8 mouse cellular contexts compared by ENCODE assay signal in the genomic region with DNA sequence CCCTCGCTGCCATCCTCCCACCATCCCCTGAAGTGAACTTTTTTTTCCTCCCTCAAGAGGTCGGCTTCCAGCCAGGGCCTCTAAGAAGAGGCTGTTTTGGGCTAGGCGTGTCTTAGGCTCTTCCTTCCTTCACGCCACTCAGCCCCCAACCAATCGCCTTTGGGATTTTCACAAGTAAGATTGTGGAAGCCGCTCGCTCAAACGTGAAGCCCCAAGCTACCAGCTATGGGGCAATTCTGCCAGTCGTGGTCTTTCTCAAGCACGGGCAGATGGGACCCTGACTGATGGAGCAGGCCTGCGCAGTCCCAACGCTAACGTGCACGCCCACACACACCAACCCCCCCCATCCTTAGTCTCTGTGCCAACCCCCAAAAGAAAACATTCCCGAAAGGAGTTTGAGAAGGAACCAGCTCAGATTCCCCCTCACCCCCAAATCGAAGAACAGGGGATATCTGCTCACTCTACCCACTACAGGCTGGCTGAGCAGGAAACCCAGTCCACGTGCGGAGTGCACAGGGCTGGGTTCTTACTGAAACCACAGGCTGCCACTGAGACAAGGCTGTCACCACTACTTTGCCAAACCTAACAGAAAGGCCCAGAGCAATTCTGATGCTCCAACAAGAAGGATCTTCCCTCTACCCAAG. TPM values are rescaled to one million over a fixed set of nuclear protein-coding genes. Genes with fewer than 3 reads are reported as not detected.
A peak's percentile ranks its signal among the peaks of the same experiment; 100 is the strongest.
DNase-seq lines count a peak whose midpoint lies in the region; ATAC-seq and TF ChIP-seq lines count a peak whose summit lies in the region.

No protein-coding gene starts in this region.

- TF ChIP-seq POLR2A in bone marrow, adult 2 months (IDR thresholded peaks at IDR 0.05; ENCODE audit: borderline replicate concordance, control insufficient read depth, low read depth, low read length), result 0 out of 2 replicates have a peak, but pooled peaks have one; percentile 40
- TF ChIP-seq POLR2A in liver, adult 2 months (IDR thresholded peaks at IDR 0.05; ENCODE audit: extremely low read depth, insufficient read depth, low read length), result no peak

- peak overlapping the region; percentile 93 for H3K4me3 ChIP-seq in bone marrow, adult 2 months (replicated peaks; ENCODE audit: control insufficient read depth, low read depth, low read length)
- peak overlapping the region; percentile 77 for H3K4me3 ChIP-seq in hindbrain, postnatal 0 days (ENCODE audit: low read length)
- peak overlapping the region; percentile 93 for H3K4me3 ChIP-seq in liver, adult 2 months (ENCODE audit: insufficient read depth, low read depth, low read length)
- peak overlapping the region; percentile 61 for H3K4me3 ChIP-seq in midbrain, embryonic 15.5 days

- WGBS in bone marrow, adult 2 months, result 1% methylated on average over 18 of the region's 18 CpGs
- WGBS in hindbrain, postnatal 0 days, result 7% methylated on average over 18 of the region's 18 CpGs
- WGBS in liver, adult 2 months, result 6% methylated on average over 18 of the region's 18 CpGs
- 7% methylated on average over 18 of the region's 18 CpGs for WGBS in midbrain, embryonic 15.5 days

- no peaks in the 10 kb centered on the region for H3K9me3 ChIP-seq in hindbrain, postnatal 0 days (ENCODE audit: low read length)
- no peaks in the 10 kb centered on the region for H3K9me3 ChIP-seq in midbrain, embryonic 15.5 days

- H3K9ac ChIP-seq in hindbrain, postnatal 0 days (replicated peaks; ENCODE audit: low read length), result peak overlapping the region; percentile 77
- peak overlapping the region; percentile 98 for H3K9ac ChIP-seq in liver, adult 2 months (ENCODE audit: low read depth, low read length)
- H3K9ac ChIP-seq in midbrain, embryonic 15.5 days, result no peak overlapping the region

- H3K27me3 ChIP-seq in hindbrain, postnatal 0 days (ENCODE audit: insufficient read depth, low read length), result no peaks in the 10 kb centered on the region
- no peaks in the 10 kb centered on the region for H3K27me3 ChIP-seq in liver, adult 2 months (ENCODE audit: control insufficient read depth, insufficient read depth, low read length)
- H3K27me3 ChIP-seq in midbrain, embryonic 15.5 days (replicated peaks), result no peaks in the 10 kb centered on the region

- DNase-seq in adrenal gland, adult (ENCODE audit: inconsistent age in 2 of 2, low spot score in 1 of 2), result peak; percentile 70 to 87
- no peak for DNase-seq in adrenal gland, postnatal 4 days (ENCODE audit: low spot score in 2 of 2)
- peak; percentile 33 for DNase-seq in gastrocnemius, postnatal 10 days
- peak; percentile 68 for DNase-seq in hindbrain, postnatal 0 days (ENCODE audit: low spot score)
- peak; percentile 53 for DNase-seq in liver, adult 2 months (ENCODE audit: extremely low read depth, low read depth, low spot score)
- DNase-seq in testis, postnatal 10 days (ENCODE audit: low spot score), result peak; percentile 76

- H3K79me2 ChIP-seq in liver, adult 2 months (ENCODE audit: control insufficient read depth, insufficient read depth, low read length), result peaks cover 37% of the 10 kb centered on the region

- peak; percentile 33 for ATAC-seq in hindbrain, postnatal 0 days
- no peak for ATAC-seq in midbrain, embryonic 15.5 days (replicated peaks)

- H3K4me1 ChIP-seq in bone marrow, adult 2 months (ENCODE audit: control insufficient read depth, insufficient read depth, low read length), result peaks cover 8% of the 10 kb centered on the region; the same call in 1 of the 2 replicates
- peaks cover 12% of the 10 kb centered on the region for H3K4me1 ChIP-seq in hindbrain, postnatal 0 days (ENCODE audit: insufficient read depth, low read length)
- H3K4me1 ChIP-seq in liver, adult 2 months (ENCODE audit: control insufficient read depth, insufficient read depth, low read length), result peaks cover 26% of the 10 kb centered on the region
- H3K4me1 ChIP-seq in midbrain, embryonic 15.5 days, result peaks cover 28% of the 10 kb centered on the region

- peak overlapping the region; percentile 57 for H3K27ac ChIP-seq in bone marrow, adult 2 months (ENCODE audit: control insufficient read depth, insufficient read depth, low read depth, low read length, poor library complexity)
- H3K27ac ChIP-seq in hindbrain, postnatal 0 days, result peak overlapping the region; percentile 52; the same call in 1 of the 2 replicates
- peak overlapping the region; percentile 71 for H3K27ac ChIP-seq in liver, adult 2 months (replicated peaks; ENCODE audit: insufficient read depth, low read depth, low read length)
- no peak overlapping the region for H3K27ac ChIP-seq in midbrain, embryonic 15.5 days

- no peaks in the 10 kb centered on the region for H3K36me3 ChIP-seq in hindbrain, postnatal 0 days (ENCODE audit: insufficient read depth, low read length)
- no peaks in the 10 kb centered on the region for H3K36me3 ChIP-seq in liver, adult 2 months (ENCODE audit: control insufficient read depth, insufficient read depth, low read length)
- no peaks in the 10 kb centered on the region for H3K36me3 ChIP-seq in midbrain, embryonic 15.5 days (replicated peaks)

- no peak for TF ChIP-seq CTCF in bone marrow, adult 2 months (IDR thresholded peaks at IDR 0.05; ENCODE audit: control insufficient read depth, insufficient read depth, low read length)
- no peak for TF ChIP-seq CTCF in hindbrain, postnatal 0 days (IDR thresholded peaks at IDR 0.05; ENCODE audit: low read depth)
- TF ChIP-seq CTCF in liver, adult 2 months (IDR thresholded peaks at IDR 0.05; ENCODE audit: low read depth, low read length), result no peak

- peak overlapping the region; percentile 98 for H3K4me2 ChIP-seq in hindbrain, postnatal 0 days (ENCODE audit: low read depth, low read length)
- H3K4me2 ChIP-seq in midbrain, embryonic 15.5 days, result peak overlapping the region; percentile 94

RNA-seq across cellular contexts. Expression of a gene that starts 1.7 kb away (rescaled TPM):
- total RNA-seq in adrenal gland, postnatal 4 days (2021), result 100 to 1,000 TPM; 582 to 655 TPM
- 24.6 and 26.9 TPM in 2 replicates for polyA plus RNA-seq in bone marrow, adult 2 months (2011; ENCODE audit: insufficient read depth, insufficient read length, low replicate concordance, missing spikeins)
- total RNA-seq in gastrocnemius, postnatal 10 days (2021), result 10 to 100 TPM; 49.8 to 58.0 TPM
- total RNA-seq in hindbrain, postnatal 0 days (2014; rRNA removed), result 70.3 and 71.7 TPM in 2 replicates
- 53.9 and 56.1 TPM in 2 replicates for polyA plus RNA-seq in hindbrain, postnatal 0 days (2015; fragmentation: Nextera tagmentation; extraction: Ambion mirVana)
- 72.4 and 108 TPM in 2 replicates for total RNA-seq in liver, adult 2 months (2014; rRNA removed)
- polyA plus RNA-seq in liver, adult 2 months (2012; rRNA removed), result 189 and 223 TPM in 2 replicates
- polyA plus RNA-seq in midbrain, embryonic 15.5 days (2015; fragmentation: Nextera tagmentation; extraction: Ambion mirVana), result 40.3 and 45.9 TPM in 2 replicates

RNA-seq across cellular contexts. Expression of a gene that starts 49.9 kb away (rescaled TPM):
- total RNA-seq in adrenal gland, postnatal 4 days (2021), result under 1 TPM in 1 of 2 experiments, not detected in 1; 0.25 TPM
- not detected in 2 replicates for polyA plus RNA-seq in bone marrow, adult 2 months (2011; ENCODE audit: insufficient read depth, insufficient read length, low replicate concordance, missing spikeins)
- total RNA-seq in gastrocnemius, postnatal 10 days (2021), result under 1 TPM; 0.19 to 0.36 TPM
- total RNA-seq in hindbrain, postnatal 0 days (2014; rRNA removed), result 1.3 TPM in 1 of 2 replicates, not detected in the other
- polyA plus RNA-seq in hindbrain, postnatal 0 days (2015; fragmentation: Nextera tagmentation; extraction: Ambion mirVana), result 0.48 and 0.66 TPM in 2 replicates
- 0.13 TPM in 1 of 2 replicates, not detected in the other for total RNA-seq in liver, adult 2 months (2014; rRNA removed)
- 0.16 and 0.24 TPM in 2 replicates for polyA plus RNA-seq in liver, adult 2 months (2012; rRNA removed)
- 0.74 and 0.86 TPM in 2 replicates for polyA plus RNA-seq in midbrain, embryonic 15.5 days (2015; fragmentation: Nextera tagmentation; extraction: Ambion mirVana)

RNA-seq across cellular contexts. Expression of a gene that starts 50.8 kb away (rescaled TPM):
- total RNA-seq in adrenal gland, postnatal 4 days (2021), result 1,000 to 10,000 TPM; 1,138 to 1,334 TPM
- 98.4 and 168 TPM in 2 replicates for polyA plus RNA-seq in bone marrow, adult 2 months (2011; ENCODE audit: insufficient read depth, insufficient read length, low replicate concordance, missing spikeins)
- 100 to 1,000 TPM; 703 to 712 TPM for total RNA-seq in gastrocnemius, postnatal 10 days (2021)
- 911 and 1,042 TPM in 2 replicates for total RNA-seq in hindbrain, postnatal 0 days (2014; rRNA removed)
- 1,155 and 1,219 TPM in 2 replicates for polyA plus RNA-seq in hindbrain, postnatal 0 days (2015; fragmentation: Nextera tagmentation; extraction: Ambion mirVana)
- total RNA-seq in liver, adult 2 months (2014; rRNA removed), result 634 and 1,049 TPM in 2 replicates
- polyA plus RNA-seq in liver, adult 2 months (2012; rRNA removed), result 990 and 1,297 TPM in 2 replicates
- polyA plus RNA-seq in midbrain, embryonic 15.5 days (2015; fragmentation: Nextera tagmentation; extraction: Ambion mirVana), result 1,496 and 1,513 TPM in 2 replicates

Comparison
In these comparisons a context has a peak if more than half of its experiments do, and no peak if none do; other contexts are left out.
1. DNase-seq: peak in adrenal gland, adult (2 of 2), gastrocnemius, postnatal 10 days (single experiment), hindbrain, postnatal 0 days (single experiment), liver, adult 2 months (single experiment) and testis, postnatal 10 days (single experiment); none in adrenal gland, postnatal 4 days (0 of 2).
2. Peak in every context shown above with its lines, with median percentiles within 50 percentile points of each other: H3K4me3 ChIP-seq.